Mouse (Mus musculus) olfactory bulb, adult 2 months (tissue): ENCODE results near the gene Cyp3a57.
"Not testable (repeated sequence)": the region's sequence is repeated elsewhere in the genome, so short reads cannot be mapped to it uniquely, and the experiment has no call there.

ENCODE experiments used
- CTCF ChIP-seq: fragments of 200-500 bp; IDR thresholded peaks from 2 replicates; pipeline ENCODE4 v1.5.1; 2012; ENCODE audit warnings: low read depth, mild to moderate bottlenecking, low read length, moderate library complexity; ENCODE audit not compliant: insufficient read depth
- POLR2A ChIP-seq: fragments of 200-500 bp; IDR thresholded peaks from 2 replicates; pipeline ENCODE4 v1.6.1; 2012; ENCODE audit warnings: mild to moderate bottlenecking, low read depth, low read length, moderate library complexity; ENCODE audit not compliant: insufficient read depth

- not testable (repeated sequence) for TF ChIP-seq CTCF, POLR2A
Measured at GRCm38 (mm10) chr5:145307811-145308210, 37.3 kb upstream of the Cyp3a57 start.
